Mouse (Mus musculus) urinary bladder, postnatal 36 days (tissue): ENCODE data around the gene Cyth3.

Experiments used
- DNase-seq, 2 experiments: peaks; one replicate each; pipeline ENCODE4 v3.0.0; 2022; ENCODE audit warnings: low spot score in 2 of 2, mixed read lengths in 1 of 2

Gene Cyth3

DNA sequence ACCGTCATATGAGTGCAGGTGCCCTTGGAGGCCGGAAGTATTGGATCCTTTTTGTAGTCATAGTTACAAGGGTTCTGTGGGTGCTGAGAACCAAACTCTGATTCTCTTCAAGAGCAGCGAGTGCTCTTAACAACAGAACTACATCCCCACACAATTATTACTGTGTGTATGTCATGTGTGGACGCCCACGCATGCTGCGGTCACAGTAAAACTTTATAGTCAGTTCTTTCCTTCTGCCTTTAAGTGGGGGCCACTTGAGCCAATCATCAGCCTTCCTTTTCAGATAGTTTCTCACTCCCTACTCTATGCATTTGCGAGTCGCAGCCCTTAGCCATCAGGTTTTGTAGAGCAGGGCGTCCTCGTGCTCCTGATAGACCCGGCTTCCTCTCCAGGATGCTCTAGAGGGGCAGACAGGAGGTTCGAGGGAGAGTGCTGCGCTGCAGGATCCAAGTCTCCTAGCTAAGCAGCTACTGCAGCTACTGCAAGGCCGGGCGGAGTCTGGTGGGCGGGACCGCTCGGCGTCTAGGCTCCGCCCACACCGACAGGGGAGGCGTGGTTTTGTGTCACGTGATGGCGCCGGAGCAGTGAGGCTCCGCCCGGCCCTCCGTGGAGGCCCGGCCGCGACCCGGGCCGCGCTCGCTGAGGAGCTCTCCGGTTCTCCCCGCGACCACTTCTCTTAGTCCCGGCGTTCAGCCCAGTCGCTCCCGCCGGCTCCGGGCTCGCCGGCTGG lies at the start of gene Cyth3:
TSS of gene Cyth3 (plus strand) at position 555 of the 730 bp plus-strand sequence.
- peak; percentile 96 to 97 for DNase-seq

DNA sequence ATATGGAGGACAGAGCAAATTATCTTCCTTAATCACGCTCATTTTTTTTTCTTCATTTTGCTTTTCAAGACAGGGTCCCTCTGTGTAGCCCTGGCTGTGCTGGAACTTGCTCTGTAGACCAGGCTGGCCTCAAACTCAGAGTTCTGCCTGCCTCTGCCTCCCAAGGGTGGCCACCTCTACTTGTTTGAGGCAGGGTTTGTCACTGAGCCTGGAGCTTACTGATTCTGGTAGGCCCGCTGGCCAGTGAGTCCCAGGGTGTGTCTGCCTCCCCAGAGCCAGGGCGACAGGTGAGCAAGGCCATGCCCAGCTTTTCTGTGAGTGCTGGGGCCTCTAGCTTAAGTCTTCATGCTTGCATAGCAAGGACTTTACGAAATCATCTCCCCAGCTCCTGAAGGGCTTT lies 49.2 kb upstream of the Cyth3 start:
- no peak for DNase-seq

DNA sequence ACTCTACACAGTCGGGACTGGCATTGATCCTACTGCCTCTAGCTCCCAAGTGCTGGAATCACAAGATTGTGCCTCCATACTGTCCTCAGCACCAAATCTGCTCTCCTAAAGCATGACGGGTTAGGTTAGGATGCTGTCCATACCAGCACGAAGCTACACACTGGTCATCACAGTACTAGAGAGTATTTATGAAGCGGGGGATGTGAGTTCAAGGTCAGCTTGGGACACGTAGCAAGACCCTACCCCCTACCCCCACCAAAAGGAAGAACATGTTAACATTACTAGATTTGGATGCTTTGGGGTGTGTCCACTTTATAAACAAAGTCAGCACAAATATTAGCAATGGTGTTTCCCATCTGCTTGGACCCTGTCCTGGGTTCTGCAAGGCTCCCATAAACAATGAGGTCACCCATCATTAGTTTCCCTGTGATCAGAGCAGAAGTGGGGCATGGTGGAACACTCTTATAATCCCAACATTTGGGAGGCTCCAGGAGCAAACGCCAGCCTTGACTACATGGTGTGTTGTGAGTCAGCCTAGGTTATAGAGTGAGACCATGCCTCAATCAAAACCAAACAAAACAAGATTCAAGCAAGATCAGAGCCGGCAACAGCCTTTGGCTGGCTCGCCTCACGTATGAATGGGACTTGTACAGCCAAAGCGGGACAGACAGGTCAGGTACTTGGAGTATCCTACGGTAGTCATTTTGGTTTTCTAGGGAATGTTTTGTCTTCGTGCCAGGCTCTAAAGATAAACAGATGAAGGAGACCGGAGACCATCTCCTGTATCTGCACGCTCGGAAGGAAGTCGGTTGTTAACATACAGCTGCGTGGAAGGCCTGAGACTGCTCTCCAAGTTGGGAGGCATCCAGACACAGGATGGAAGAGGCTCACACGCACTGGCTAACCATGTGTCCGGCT lies 47.7 kb upstream of the Cyth3 start:
- DNase-seq = no peak

DNA sequence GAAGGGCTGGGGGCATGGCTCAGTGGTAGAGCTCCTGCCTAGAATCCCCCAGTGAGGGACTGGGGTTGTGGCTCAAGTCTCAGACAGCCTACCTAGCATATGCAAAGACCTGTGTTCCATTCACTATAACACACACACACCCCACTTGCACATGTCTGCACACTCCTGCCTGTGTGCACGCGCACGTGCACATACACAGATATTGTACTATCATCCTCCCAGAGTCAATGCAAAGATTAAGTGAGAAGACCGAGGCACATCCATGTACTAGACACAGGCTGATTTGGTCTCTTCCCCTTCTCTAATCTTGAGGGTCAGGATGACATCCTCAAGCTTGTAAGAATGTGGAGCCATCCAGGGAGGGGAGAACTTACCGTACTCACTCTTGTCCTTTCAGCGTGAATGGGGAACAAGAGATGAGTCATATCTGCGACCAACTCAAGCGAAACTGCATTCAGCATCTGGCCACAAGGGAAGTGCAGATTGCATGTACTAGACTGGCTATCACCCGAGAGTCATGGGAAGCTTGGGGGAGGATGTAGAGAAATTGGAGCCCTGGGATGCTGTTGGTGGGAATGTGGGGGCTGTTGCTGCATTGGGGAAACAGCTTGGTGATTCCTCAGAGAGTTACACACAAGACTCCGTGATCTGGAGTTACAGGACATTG lies 42.6 kb upstream of the Cyth3 start:
- DNase-seq = no peak

DNA sequence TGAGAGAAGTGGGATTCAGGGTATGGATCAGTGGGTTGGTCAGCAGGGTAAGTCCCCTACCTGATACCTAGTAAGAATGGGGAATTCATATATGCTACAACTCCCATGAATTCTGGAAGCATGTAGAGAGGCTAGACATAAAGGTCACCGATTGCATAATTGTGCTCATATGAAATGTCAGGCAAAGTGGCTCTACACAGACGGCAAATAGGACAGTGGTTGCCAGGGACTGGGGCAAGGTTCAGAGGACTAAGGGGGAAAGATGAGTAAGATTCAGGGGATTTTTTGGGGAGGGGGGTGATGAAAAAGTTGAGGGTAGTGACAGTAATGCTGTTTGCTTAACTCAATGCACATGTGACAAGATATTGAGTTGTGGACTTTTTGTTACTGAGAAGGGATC lies 41.3 kb upstream of the Cyth3 start:
- no peak for DNase-seq

DNA sequence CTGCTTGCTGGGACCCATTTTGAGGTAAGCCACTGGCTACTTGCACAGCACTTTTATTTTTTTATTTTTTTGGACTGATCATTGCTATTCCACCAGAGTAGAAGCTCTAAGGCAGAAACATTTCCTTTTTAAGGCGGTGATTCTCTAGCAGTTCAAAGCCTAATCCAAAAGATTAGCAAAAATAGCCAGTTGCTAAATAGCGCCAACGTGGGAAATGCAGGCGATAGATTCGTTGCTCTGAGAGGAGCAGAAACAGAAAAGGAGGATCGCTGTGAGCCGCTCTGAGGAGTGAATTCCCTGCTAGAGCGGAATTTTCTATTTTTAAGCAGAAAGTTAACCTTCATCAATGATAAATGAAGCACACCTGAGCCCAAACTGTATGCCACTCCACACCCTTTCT lies 40.4 kb upstream of the Cyth3 start:
- DNase-seq = no peak

DNA sequence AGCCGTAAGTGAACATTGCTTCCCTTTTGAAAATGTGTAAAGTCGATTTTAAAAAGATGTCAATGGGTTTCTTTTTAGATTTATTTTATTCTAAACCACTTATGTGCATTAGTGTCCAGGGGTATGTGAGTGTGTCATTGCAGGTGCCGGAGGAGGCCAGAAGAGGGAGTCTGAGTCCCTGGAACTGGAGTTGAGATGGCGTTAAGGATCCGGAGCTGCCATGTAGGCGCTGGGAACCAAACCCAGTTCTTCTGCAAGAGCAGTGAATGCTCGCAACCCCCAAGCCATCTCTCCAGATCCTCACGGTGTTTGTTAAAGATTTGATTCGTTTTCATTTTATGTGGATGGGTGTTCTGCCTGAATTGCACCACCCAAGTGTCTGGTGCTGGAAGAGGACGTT lies 39.2 kb upstream of the Cyth3 start:
- no peak for DNase-seq

DNA sequence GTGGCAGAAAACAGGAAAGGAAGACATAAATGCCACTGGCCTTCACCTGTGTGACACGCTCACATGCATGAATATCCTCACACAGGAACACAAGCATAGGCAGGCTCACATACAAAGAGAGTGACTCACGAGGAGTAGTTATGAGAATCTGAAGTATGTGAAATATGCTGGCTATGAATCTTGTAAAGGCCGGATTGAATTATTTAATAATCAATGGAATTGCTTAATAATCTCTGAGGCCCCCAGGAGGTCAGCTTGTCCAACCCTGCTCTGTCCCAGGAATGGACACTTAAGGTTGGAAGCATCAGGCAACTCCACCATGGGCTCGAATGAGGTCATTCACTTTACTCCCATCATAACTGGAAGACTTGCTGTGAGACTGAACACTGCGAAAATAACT lies 37.3 kb upstream of the Cyth3 start:
- no peak for DNase-seq

DNA sequence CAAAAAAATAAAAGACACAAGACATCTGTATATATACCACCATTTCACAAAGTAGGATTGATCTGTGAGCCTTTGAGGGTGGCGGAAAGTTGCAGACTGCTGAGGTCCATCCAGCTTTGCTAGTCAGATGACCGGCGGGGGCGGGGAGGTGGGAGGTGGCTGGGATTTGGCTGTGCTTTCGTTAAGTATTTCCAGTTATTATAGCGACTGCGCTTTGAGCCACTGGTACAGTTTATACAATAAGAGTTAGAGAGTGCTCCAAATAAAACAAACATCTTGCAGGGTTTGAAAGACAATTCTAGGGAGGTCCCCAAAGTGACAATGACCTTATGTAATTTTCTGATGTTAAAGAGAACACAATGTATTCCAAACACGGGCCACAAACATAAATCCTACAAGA lies 35.9 kb upstream of the Cyth3 start:
- DNase-seq = no peak

DNA sequence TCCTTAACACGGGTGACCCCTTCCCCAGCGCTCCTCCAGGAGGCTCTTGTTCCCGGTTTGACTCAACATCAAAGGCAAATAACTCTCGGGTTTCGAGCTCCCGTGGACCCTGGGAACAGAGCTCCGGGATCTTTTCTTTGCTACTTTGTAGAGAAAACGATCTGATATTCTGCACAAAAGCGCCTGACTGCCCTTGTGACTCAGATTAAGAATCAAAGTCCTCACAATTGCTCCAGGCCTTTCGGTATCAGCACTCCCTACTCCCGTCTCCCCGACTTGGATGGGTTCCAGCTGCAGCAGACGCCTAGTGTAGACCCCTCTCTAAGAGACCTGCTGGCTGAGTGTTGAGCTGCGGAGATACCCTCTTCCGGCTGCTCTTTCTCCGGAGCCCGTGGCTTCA lies 33.1 kb upstream of the Cyth3 start:
- DNase-seq = no peak

DNA sequence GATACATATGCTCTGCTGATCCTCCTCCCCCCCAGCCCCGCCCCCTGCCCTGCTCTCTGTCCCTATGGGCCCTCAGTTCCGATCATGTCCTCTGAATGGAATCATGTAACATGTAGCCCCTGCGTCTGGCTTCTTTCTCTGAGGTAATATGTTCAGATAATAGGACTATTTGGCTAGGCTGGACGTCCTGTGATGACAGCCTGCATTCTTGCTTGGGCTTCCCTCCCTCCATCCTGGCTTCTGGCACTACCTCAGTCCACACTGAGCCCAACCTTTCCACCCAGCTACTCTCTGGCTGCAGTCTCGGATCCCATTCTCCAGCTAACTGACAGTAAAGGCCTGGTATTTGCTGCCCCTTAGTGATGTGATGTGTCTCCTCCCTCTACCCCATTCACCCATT lies 29.3 kb upstream of the Cyth3 start:
- no peak for DNase-seq

DNA sequence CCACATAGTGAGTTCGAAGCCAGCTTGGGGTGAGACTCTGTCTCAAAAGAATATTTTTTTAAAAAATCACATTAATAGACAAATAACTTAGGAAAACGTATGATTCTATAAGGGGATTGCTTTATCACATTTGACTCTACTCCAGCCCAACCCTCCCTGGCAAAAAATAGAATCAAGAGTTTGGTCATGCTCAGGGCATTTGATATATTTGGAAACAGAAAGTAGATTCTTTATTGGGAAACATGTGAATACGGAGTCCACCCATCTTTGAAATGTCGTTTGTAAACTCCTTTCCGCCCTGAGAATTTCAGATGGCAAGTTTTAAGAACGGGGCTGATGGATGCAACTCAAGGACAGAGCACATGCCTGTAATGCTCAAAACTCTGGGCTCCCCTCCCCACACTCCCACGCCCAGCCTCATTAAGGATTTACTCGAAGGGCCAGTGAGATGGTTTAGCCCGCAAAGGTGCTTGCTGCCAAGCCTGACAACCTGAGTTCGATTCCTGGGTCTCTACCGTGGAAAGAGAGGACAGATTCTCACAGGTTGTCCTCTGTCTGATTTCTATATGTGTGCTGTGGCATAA lies 28.6 kb upstream of the Cyth3 start:
- DNase-seq = no peak

DNA sequence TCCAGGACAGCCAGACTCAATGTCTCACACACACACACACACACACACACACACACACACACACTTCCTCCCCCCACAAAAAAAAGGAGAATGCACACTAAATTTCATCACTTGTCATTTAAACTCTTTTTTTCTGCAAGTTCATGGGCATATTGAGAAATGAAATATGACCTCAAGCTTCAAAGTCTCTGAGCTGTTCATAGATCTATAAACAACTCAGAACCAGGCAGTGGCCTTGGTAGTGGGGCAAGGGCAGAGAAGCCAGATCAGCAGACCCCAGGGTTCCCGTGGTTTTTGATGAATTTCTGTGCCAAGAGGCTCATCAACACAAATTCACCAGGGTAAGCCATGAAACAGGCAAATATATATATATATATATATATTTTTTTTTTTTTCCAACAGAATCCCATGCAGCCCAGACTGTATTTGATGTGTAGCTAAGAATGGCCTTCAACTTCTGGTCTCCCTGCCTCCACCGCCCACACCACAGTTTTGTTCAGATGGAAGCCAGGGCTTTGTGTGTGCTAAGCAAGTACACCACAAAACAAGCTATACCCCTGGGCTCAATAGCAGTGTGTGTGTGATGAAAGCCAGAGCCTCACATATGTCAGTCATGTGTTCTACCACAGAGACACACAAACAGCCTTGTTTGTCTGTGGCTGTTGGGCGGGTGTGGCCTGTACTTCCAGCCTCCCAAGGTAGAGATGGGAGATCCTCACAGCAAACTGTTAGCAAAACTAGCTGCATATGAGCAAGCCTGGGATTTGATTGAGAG lies 27.8 kb upstream of the Cyth3 start:
- no peak for DNase-seq

DNA sequence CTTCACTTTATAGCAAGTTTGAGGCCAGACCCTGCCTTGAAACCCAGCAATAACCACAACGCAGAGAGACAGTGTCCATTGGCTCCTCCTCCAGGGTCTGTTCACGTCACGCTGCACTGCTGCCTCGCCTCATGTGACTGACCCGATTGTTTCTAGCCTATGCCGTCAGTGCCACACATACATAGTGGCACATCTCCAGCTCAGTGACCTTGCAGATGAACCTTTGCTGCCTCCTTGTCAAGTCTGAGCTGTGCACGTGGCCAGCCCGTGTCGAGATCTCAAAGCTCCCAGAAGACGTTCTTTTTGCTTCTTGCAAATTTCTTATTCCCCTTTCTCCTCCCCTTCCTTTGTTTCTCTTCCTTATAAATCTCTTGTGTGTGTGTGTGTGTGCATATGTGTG lies 20.2 kb upstream of the Cyth3 start:
- DNase-seq = no peak

DNA sequence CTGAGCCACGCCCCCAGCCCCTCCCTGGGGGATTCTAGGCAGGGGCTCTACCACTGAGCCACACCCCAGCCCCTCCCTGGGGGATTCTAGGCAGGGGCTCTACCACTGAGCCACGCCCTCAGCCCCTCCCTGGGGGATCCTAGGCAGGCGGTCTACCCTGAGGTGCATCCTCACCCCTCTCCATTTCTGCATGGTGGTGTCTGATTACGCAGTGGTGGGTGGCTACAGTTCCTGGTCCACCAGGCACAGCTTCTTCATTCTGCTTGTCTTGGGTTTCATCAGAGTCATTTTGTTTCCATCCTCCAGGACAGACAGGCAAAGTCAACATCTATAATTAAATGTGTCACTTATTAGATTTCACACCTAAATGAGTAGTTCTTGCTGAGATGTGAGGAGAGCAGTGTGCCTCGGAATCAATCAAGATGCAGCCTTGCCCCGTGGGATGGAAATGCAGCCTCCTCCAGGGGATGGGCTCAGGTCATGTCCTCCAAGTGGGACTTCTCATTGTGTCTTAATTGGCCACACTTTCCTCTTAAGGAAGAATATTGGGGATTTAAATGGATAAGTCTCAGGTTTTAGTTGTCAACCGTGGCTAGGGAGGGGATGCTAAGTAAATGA lies 18.0 kb upstream of the Cyth3 start:
- DNase-seq = no peak

DNA sequence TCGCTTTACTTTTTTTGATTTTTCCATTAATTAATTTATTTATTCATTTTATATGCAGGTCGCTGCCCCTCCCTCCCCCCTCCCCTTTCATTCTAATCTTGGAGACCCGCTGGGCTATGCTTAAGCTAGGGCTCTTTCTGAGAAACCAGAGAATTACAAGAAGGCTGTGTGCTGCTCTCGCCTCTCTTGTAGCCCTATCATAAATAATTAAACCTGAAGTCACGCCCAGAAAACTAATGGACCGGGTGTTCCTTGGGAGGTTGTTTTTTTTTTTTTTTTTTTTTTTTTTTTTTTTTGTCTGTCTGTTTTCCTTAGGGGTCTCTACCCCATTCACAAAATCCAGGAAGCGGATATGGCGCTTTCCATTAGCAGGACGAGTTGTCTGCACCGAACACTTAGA lies 15.5 kb upstream of the Cyth3 start:
- DNase-seq = no peak

DNA sequence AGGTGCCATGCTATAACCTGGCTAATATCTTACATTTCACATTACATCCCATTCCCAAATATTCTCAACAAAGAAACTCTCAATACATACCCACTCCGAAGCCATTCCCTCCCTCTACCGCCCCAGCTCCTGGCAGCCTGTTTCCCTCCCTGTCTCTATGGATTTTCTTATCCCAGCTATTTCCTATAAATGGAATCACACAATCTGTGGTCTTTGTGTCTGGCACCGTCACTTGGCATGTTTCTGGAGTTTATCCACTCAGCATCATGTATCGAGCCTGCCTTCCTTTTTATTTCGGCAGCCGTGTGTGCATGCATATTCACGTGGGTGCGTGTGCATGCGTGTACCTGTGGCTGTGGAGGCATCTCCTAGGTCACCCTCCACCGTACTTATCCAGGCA lies 14.1 kb upstream of the Cyth3 start:
- no peak for DNase-seq

DNA sequence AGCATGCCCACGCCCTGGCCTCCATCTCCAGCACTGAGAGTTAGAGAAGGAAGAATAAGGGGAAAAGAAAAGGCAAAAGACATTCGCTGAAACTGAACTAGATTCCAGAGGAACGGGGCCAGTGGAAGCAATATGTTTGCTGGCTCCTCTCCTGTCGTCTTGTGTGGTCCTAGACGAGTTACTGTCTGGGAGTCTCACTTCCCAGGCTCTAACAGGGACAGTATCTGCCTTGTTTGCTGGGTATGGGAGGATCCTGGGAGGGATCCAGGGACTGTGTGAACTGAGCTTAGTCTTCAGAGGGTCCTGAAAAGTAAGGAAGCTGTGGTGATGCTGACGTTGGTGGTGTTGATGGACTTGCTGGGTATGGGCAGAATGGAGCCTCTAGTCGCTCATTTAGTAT lies 10.3 kb upstream of the Cyth3 start:
- no peak for DNase-seq

DNA sequence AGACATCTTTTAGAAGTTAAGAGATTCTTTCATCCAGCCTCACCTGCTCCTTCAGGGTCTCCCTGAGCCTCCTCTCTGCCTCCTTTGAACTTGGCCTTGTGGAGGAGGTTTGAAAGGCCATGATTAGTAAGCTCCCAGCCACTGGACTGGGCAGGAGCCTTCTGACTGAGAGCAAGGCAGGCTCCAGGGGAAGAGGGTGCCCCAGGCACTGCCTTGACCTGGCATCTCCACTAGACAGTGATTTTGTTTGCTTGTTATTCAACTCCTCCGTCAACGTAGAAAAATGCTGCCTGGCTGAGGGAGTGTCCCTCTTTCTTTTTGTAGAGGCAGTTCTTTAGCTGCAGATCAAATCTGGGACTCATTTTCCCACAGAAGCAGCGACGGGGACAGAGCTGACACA lies 9.0 kb upstream of the Cyth3 start:
- DNase-seq = no peak

DNA sequence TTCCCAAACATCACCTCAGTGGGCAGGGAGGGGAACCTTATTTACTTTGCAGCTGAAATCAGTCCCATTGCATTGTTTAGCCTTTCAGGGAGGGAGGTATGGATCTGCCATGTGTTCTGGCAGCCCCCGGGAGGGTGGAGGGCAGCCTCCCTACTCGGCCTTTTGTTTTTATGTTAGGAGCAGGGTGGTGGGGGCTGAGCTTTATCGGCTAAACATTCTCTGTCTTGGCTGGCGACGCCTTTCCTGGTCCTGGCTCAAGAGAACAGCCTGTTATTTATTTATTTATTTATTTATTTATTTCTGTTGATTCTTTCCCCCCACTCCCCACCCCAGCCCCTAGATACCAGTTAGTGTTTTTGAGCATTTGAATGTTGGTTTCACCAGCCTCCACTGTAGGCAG lies 7.7 kb upstream of the Cyth3 start:
- no peak for DNase-seq

DNA sequence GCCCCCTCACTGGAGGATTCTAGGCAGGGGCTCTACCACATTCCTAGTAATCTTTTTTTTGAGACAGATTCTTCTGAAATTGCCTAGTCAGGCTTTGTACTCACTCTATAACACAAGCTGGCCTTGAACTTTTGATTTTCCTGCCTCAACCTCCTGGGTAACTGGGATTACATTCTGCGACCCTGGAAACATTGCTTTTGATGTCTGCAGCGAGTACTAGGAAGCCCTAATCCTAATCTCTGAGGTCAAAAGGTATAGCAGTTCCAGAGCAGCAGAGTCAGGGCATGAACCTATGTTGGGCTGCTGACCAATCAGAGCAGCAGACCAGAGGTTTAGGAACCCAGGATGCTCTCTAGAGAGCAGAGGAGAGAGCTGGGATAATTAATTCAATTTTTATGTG lies 6.9 kb upstream of the Cyth3 start:
- no peak for DNase-seq
